Mouse (Mus musculus) gastrocnemius, postnatal 36 days (tissue): ENCODE measurements around the gene Csrnp3. TPM values are rescaled to one million over a fixed set of nuclear protein-coding genes. Genes with fewer than 3 reads are reported as not detected.
A peak's percentile ranks its signal among the peaks of the same experiment; 100 is the strongest.
"Not testable (repeated sequence)": the region's sequence is repeated elsewhere in the genome, so short reads cannot be mapped to it uniquely, and the experiment has no call there.

Experiments
- DNase-seq, 2 experiments: peaks; one replicate each; pipeline ENCODE4 v3.0.0; 2022
- intact Hi-C: fragments of 180-260 bp; cut with DNase I; formaldehyde crosslinking; loops from one replicate; pipeline ENCODE4 v1.15.1; 2025
- long read RNA-seq, 2 experiments: library from polyadenylated mRNA; stranded (forward); transcript quantifications; one replicate each; pipeline ENCODE4 v2.0.0; 2021
- total RNA-seq, 2 experiments: library from RNA; stranded (reverse); gene quantifications; 2 replicates each; pipeline ENCODE4 v1.2.3; 2021

The Csrnp3 gene
- under 1 TPM; 0.08 to 0.20 TPM for total RNA-seq
- long read RNA-seq, experiment 1: 0 reads
- long read RNA-seq, experiment 2: 0 reads

GRCm38 (mm10) chr2:65845551-65845950 is at the start of gene Csrnp3:
Gene Csrnp3 (plus strand): TSS chr2:65845767.
- DNase-seq: peak in 1 of 2 experiments; percentile 5
- intact Hi-C loops: no loop called here

- DNase-seq: no peak
- intact Hi-C loops: no loop called here
Observed at GRCm38 (mm10) chr2:65801054-65801709, 44.4 kb upstream of the Csrnp3 start.

- intact Hi-C loops: no loop called here
- DNase-seq: no peak
Observed at GRCm38 (mm10) chr2:65806556-65806955, 39.0 kb upstream of the Csrnp3 start.

GRCm38 (mm10) chr2:65811203-65811602 is 34.4 kb upstream of the Csrnp3 start:
- DNase-seq, intact Hi-C loops: not testable (repeated sequence)

GRCm38 (mm10) chr2:65818080-65818796 is 27.3 kb upstream of the Csrnp3 start:
- intact Hi-C loops: no loop called here
- peak in 1 of 2 experiments; percentile 8 for DNase-seq

GRCm38 (mm10) chr2:65820114-65820769 is 25.3 kb upstream of the Csrnp3 start:
- intact Hi-C loops: no loop called here
- no peak for DNase-seq

- intact Hi-C loops: no loop called here
- DNase-seq: no peak
Observed at GRCm38 (mm10) chr2:65826314-65826713, 19.3 kb upstream of the Csrnp3 start.

GRCm38 (mm10) chr2:65826801-65827200 is 18.8 kb upstream of the Csrnp3 start:
- DNase-seq: no peak
- intact Hi-C loops: no loop called here

- DNase-seq: no peak
- intact Hi-C loops: no loop called here
Observed at GRCm38 (mm10) chr2:65828699-65829098, 16.9 kb upstream of the Csrnp3 start.

GRCm38 (mm10) chr2:65832738-65833395 is 12.7 kb upstream of the Csrnp3 start:
- DNase-seq: no peak
- intact Hi-C loops: no loop called here

- intact Hi-C loops: no loop called here
- DNase-seq: no peak
Observed at GRCm38 (mm10) chr2:65833421-65833820, 12.1 kb upstream of the Csrnp3 start.

GRCm38 (mm10) chr2:65841606-65842005 is 4.0 kb upstream of the Csrnp3 start:
- no peak for DNase-seq
- intact Hi-C loops: no loop called here

- intact Hi-C loops: no loop called here
- no peak for DNase-seq
Observed at GRCm38 (mm10) chr2:65842356-65842755, 3.2 kb upstream of the Csrnp3 start.

GRCm38 (mm10) chr2:65846000-65846755 is 611 bp downstream of the Csrnp3 start:
- DNase-seq: no peak
- intact Hi-C loops: no loop called here

GRCm38 (mm10) chr2:65847463-65848110 is 2.0 kb downstream of the Csrnp3 start:
- intact Hi-C loops: no loop called here
- no peak for DNase-seq

- DNase-seq: no peak
- intact Hi-C loops: no loop called here
Observed at GRCm38 (mm10) chr2:65848706-65849105, 3.1 kb downstream of the Csrnp3 start.

GRCm38 (mm10) chr2:65850282-65850681 is 4.7 kb downstream of the Csrnp3 start:
- intact Hi-C loops, DNase-seq: not testable (repeated sequence)

- DNase-seq: no peak
- intact Hi-C loops: no loop called here
Observed at GRCm38 (mm10) chr2:65856791-65857190, 11.2 kb downstream of the Csrnp3 start.
